Mouse (Mus musculus) layer of hippocampus, adult 2 months (tissue): ENCODE results near the gene Gm8126. TPM values are rescaled to one million over a fixed set of nuclear protein-coding genes. Genes with fewer than 3 reads are reported as not detected.

ENCODE experiments used
- total RNA-seq, 2 experiments: library from RNA; stranded (reverse); gene quantifications; 2 replicates each; pipeline ENCODE4 v1.2.3; 2021

Gene Gm8126
- total RNA-seq, 2 experiments from 2014 or later: not detected

Other genes with a start within 250 kb of the Gm8126 start
- not detected for gene Gm10376, start 243.0 kb upstream of the Gm8126 start, total RNA-seq
- not detected for gene Gm8094, start 182.0 kb upstream of the Gm8126 start, total RNA-seq
- not detected for gene Gm8104, start 158.0 kb upstream of the Gm8126 start, total RNA-seq
- gene Gm7233, start 78.8 kb upstream of the Gm8126 start, total RNA-seq: not detected
- not detected for gene Gm8122, start 23.3 kb upstream of the Gm8126 start, total RNA-seq
- gene Gm9732, start 16.4 kb downstream of the Gm8126 start, total RNA-seq: not detected
- not detected for gene Gm8127, start 35.2 kb downstream of the Gm8126 start, total RNA-seq
- under 1 TPM in 1 of 2 experiments, not detected in 1; 0.49 TPM for gene 1700001F09Rik, start 89.2 kb downstream of the Gm8126 start, total RNA-seq
- not detected for gene Gm8138, start 157.7 kb downstream of the Gm8126 start, total RNA-seq